Mouse (Mus musculus): ENCODE results near the gene Padi3.

DNA sequence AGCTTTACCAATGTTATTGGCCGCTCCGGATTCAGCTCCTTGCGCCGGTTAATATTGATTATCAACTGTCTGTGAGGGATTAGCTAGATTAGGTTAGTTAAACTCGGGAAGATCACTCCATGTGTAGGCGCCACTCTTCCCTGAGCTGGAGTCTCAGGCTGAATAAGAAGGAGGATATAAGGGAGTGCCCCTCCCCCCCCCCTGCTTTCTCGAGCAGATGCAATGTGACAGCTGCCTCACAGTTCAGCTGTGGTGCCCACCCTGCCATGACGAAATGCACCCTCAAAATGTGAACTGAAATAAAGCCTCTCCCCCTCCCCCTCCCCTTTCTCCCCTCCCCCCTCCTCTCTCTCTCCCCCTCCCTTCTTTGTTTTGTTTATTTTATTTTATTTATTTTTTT is 43.2 kb upstream of the Padi3 start:
- TF ChIP-seq GATA1 (IDR thresholded peaks at IDR 0.05; ENCODE audit: low read length) (no peak), TAL1 (IDR thresholded peaks at IDR 0.05; ENCODE audit: low read length) (no peak)

Data from erythroblast, embryonic 14.5 days (primary cell).